Mouse (Mus musculus) midbrain, embryonic 14.5 days (tissue): ENCODE measurements around the gene Rhbdl1. TPM values are rescaled to one million over a fixed set of nuclear protein-coding genes. Genes with fewer than 3 reads are reported as not detected.
A peak's percentile ranks its signal among the peaks of the same experiment; 100 is the strongest.

ENCODE experiments used
- ATAC-seq: fragments of 200-750 bp; cut with Nextera tagmentation; 2 replicates; pipeline ENCODE4 v1.8.0; 2017; ENCODE audit warnings: moderate number of reproducible peaks, moderate library complexity; ENCODE audit not compliant: low FRiP score, low TSS enrichment
- DNase-seq: peaks from one replicate; pipeline ENCODE4 v3.0.0-alpha.2; 2015
- H3K27ac ChIP-seq: fragments of 300-500 bp; sonication (generic); replicated peaks from 2 replicates; pipeline ENCODE4 v1.5.1; 2014; ENCODE audit warnings: mild to moderate bottlenecking, low read depth, low read length, moderate library complexity
- H3K27me3 ChIP-seq: fragments of 300-500 bp; sonication (generic); 2 replicates; pipeline ENCODE4 v1.6.1; 2014; ENCODE audit warnings: low read length, control low read depth, mixed read lengths; ENCODE audit not compliant: control insufficient read depth, insufficient read depth
- H3K36me3 ChIP-seq: fragments of 300-500 bp; sonication (generic); 2 replicates; pipeline ENCODE4 v1.6.1; 2014; ENCODE audit warnings: low read length, control low read depth; ENCODE audit not compliant: control insufficient read depth, insufficient read depth
- H3K4me1 ChIP-seq: fragments of 300-500 bp; sonication (generic); 2 replicates; pipeline ENCODE4 v1.6.1; 2014; ENCODE audit warnings: mild to moderate bottlenecking, antibody characterized with exemption, low read length, control low read depth; ENCODE audit not compliant: control insufficient read depth, insufficient read depth
- H3K4me2 ChIP-seq: fragments of 300-500 bp; sonication (generic); 2 replicates; pipeline ENCODE4 v1.6.1; 2014; ENCODE audit warnings: mild to moderate bottlenecking, low read length, moderate library complexity
- H3K4me3 ChIP-seq: fragments of 300-500 bp; sonication (generic); replicated peaks from 2 replicates; pipeline ENCODE4 v1.5.1; 2014; ENCODE audit warnings: low read depth, low read length
- H3K9ac ChIP-seq: fragments of 300-500 bp; sonication (generic); replicated peaks from 2 replicates; pipeline ENCODE4 v1.6.1; 2014; ENCODE audit warnings: mild to moderate bottlenecking, low read length, moderate library complexity
- H3K9me3 ChIP-seq: fragments of 300-500 bp; sonication (generic); 2 replicates; pipeline ENCODE4 v1.6.1; 2016; ENCODE audit warnings: low read length, control low read depth, mixed read lengths; ENCODE audit not compliant: control insufficient read depth
- WGBS: fragments of 180-500 bp; shearing (Covaris S2); extraction: QIAGEN DNeasy Blood & Tissue Kit; methylation state at CpG from one replicate; pipeline ENCODE4 v1.1.7; 2014; 5-methylcytosine and 5-hydroxymethylcytosine counted together
- polyA plus RNA-seq: library from polyadenylated mRNA; unstranded; fragments of >200 nt; fragmentation: Nextera tagmentation; extraction: Ambion mirVana; gene quantifications from 2 replicates; pipeline ENCODE4 v1.2.1, GENCODE M21; 2014

Gene Rhbdl1
- polyA plus RNA-seq, result 45.5 and 57.4 TPM in 2 replicates

- DNase-seq, result peak; percentile 89
- H3K4me1 ChIP-seq, result peaks cover 49% of the 10 kb centered on the region
Observed at GRCm38 (mm10) chr17:25837076-25837410, at the start of gene Rhbdl1. TSS of gene Rhbdl1 (minus strand) at chr17:25837295.

GRCm38 (mm10) chr17:25886806-25887205 lies 49.7 kb upstream of the Rhbdl1 start:
- H3K27me3 ChIP-seq, result no peaks in the 10 kb centered on the region
- no peak overlapping the region for H3K4me2 ChIP-seq
- no peak overlapping the region for H3K9ac ChIP-seq
- no peak for ATAC-seq
- H3K27ac ChIP-seq, result no peak overlapping the region
- 0 out of 2 replicates have a peak, but pooled peaks cover 4% of the 10 kb centered on the region for H3K4me1 ChIP-seq
- peaks cover 43% of the 10 kb centered on the region for H3K36me3 ChIP-seq
- H3K9me3 ChIP-seq, result no peaks in the 10 kb centered on the region
- no peak for DNase-seq
- H3K4me3 ChIP-seq, result no peak overlapping the region

More at GRCm38 (mm10) chr17:25837076-25837410, at the start of gene Rhbdl1:
- Histone ChIP-seq H3K4me3 (peak within 1 kb of the TSS; percentile 47), H3K27ac (peak within 1 kb of the TSS; percentile 84), H3K4me2 (peak within 1 kb of the TSS; percentile 75), H3K36me3 (peaks cover 46% of the 10 kb centered on the region), H3K9me3 (no peaks in the 10 kb centered on the region), H3K27me3 (no peaks in the 10 kb centered on the region), H3K9ac (peak within 1 kb of the TSS; percentile 78)
- 2% methylated on average over 29 of the region's 29 CpGs for WGBS
- ATAC-seq, result peak; percentile 26; the same call in 1 of the 2 replicates

GRCm38 (mm10) chr17:25885636-25886035 lies 48.5 kb upstream of the Rhbdl1 start:
- peaks cover 13% of the 10 kb centered on the region for H3K4me1 ChIP-seq
- H3K27me3 ChIP-seq, result no peaks in the 10 kb centered on the region
- peaks cover 45% of the 10 kb centered on the region for H3K36me3 ChIP-seq
- 52% methylated on average over 4 of the region's 4 CpGs for WGBS
- H3K9me3 ChIP-seq, result no peaks in the 10 kb centered on the region
- H3K9ac ChIP-seq, result no peak overlapping the region
- no peak overlapping the region for H3K4me2 ChIP-seq
- no peak overlapping the region for H3K27ac ChIP-seq
- H3K4me3 ChIP-seq, result no peak overlapping the region
- ATAC-seq, result peak; percentile 43; the same call in 1 of the 2 replicates
- peak; percentile 71 for DNase-seq

DNA sequence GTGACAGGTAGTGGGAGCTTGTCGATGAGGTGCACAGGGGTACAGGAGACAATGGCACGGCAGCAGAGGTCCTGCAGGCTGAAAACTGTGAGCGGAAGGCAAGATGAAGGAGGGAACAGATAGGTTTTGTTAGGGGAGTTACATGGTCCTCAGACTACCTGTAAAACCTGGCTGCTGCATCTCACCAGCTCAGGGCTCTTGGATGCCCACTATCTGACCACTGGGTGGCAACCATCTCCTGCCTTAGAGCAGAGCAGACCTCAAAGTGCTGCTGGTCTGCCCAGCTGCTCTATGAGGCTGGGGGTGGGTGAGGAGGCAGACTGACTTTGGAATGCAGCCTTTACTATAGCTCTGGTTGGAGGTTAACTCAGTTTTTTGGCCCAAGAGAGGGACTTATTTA lies 46.7 kb upstream of the Rhbdl1 start:
- Histone ChIP-seq H3K27ac (0 out of 2 replicates have a peak overlapping the region, but pooled peaks have one; percentile 14), H3K4me1 (peaks cover 20% of the 10 kb centered on the region), H3K36me3 (peaks cover 46% of the 10 kb centered on the region), H3K27me3 (no peaks in the 10 kb centered on the region), H3K4me2 (no peak overlapping the region), H3K9ac (no peak overlapping the region), H3K9me3 (no peaks in the 10 kb centered on the region), H3K4me3 (no peak overlapping the region)
- WGBS, result 92% methylated on average over 3 of the region's 3 CpGs
- DNase-seq (no peak), ATAC-seq (no peak)

DNA sequence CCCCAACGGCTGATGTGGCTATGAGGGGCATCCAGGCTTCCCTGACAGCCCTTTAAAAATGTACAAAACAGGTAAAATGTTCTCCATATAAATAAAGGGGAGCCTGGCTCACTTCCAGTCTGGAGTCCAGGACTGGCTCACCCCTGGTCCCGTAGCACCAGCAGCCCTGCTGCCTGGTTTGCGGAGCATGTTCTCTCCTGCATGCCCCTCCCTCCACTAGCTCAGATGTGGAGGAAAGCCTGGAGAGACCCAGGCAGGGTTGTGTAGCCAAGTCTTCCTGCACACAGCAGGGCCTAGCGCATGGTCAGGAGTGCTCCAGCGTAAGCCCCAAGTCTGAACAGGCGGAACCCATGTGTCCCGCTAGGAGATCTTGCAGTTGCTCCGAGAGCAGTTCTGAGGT lies 46.2 kb upstream of the Rhbdl1 start:
- H3K27me3 ChIP-seq, result no peaks in the 10 kb centered on the region
- H3K4me2 ChIP-seq, result no peak overlapping the region
- no peaks in the 10 kb centered on the region for H3K9me3 ChIP-seq
- no peak overlapping the region for H3K9ac ChIP-seq
- WGBS, result 68% methylated on average over 8 of the region's 8 CpGs
- DNase-seq (no peak), ATAC-seq (no peak)
- peaks cover 20% of the 10 kb centered on the region for H3K4me1 ChIP-seq
- H3K36me3 ChIP-seq, result peaks cover 51% of the 10 kb centered on the region
- H3K27ac ChIP-seq, result 0 out of 2 replicates have a peak overlapping the region, but pooled peaks have one; percentile 14
- no peak overlapping the region for H3K4me3 ChIP-seq

DNA sequence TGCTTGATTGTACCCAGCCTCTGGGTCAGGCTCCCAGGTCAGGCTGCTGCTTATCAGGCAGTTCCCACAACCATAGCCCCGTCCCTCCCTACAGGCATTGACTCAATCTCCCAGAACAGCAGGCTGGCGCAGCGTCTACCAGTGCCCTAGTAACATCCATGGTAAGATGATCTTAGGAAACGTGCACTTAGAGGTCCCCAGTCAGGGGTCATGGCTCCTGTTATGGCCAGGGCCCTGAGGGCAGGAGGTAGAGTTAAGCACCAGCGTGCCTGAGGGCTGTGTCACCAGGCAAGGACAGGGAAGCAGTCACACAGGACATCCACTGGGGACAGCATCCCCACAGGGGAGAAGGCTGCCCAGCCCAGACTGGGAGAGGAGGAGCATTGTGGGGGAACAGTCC lies 45.2 kb upstream of the Rhbdl1 start:
- Histone ChIP-seq H3K36me3 (peaks cover 58% of the 10 kb centered on the region), H3K27me3 (no peaks in the 10 kb centered on the region), H3K4me1 (peaks cover 20% of the 10 kb centered on the region), H3K9me3 (no peaks in the 10 kb centered on the region), H3K4me3 (no peak overlapping the region), H3K9ac (no peak overlapping the region), H3K27ac (peak overlapping the region; percentile 33; the same call in 1 of the 2 replicates), H3K4me2 (no peak overlapping the region)
- DNase-seq, result no peak
- no peak for ATAC-seq
- 32% methylated on average over 5 of the region's 5 CpGs for whole genome bisulfite sequencing

GRCm38 (mm10) chr17:25881691-25882090 lies 44.6 kb upstream of the Rhbdl1 start:
- Histone ChIP-seq H3K9me3 (no peaks in the 10 kb centered on the region), H3K27me3 (no peaks in the 10 kb centered on the region), H3K9ac (no peak overlapping the region), H3K4me2 (no peak overlapping the region), H3K4me3 (no peak overlapping the region), H3K36me3 (peaks cover 58% of the 10 kb centered on the region), H3K27ac (peak overlapping the region; percentile 27; the same call in 1 of the 2 replicates), H3K4me1 (peaks cover 25% of the 10 kb centered on the region)
- ATAC-seq (no peak), DNase-seq (no peak)
- 22% methylated on average over 4 of the region's 4 CpGs for WGBS

- peaks cover 58% of the 10 kb centered on the region for H3K36me3 ChIP-seq
- H3K4me2 ChIP-seq, result no peak overlapping the region
- H3K27me3 ChIP-seq, result no peaks in the 10 kb centered on the region
- 4% methylated on average over 5 of the region's 5 CpGs for WGBS
- no peak overlapping the region for H3K4me3 ChIP-seq
- peaks cover 31% of the 10 kb centered on the region for H3K4me1 ChIP-seq
- peak overlapping the region; percentile 27; the same call in 1 of the 2 replicates for H3K27ac ChIP-seq
- ATAC-seq (no peak), DNase-seq (peak; percentile 65)
- peak overlapping the region; percentile 7; the same call in 1 of the 2 replicates for H3K9ac ChIP-seq
- H3K9me3 ChIP-seq, result no peaks in the 10 kb centered on the region
Observed at GRCm38 (mm10) chr17:25880913-25881641, 44.0 kb upstream of the Rhbdl1 start.
